25 mouse cellular contexts compared by ENCODE assay signal in the genomic region with DNA sequence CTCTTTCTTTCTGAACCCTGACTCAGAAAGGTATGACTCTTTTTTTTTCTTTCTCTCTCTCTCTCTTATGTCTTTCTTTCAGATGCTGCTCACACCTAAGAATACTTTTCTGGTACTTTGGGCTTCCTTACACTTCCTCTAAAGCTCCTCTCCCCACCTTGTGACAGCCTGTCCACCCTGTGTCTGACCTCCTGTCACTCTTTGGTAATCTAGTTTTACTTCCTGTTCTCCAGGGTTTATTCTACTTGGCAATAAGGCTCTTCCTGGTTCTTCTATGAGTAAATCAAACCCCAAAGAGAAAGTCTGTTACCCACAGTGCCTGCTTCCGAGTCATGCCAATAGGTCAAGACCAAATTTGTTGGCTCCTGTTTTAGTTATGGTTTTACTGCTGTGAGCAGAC. TPM values are rescaled to one million over a fixed set of nuclear protein-coding genes. Genes with fewer than 3 reads are reported as not detected.
DNase-seq lines count a peak whose midpoint lies in the region; ATAC-seq and TF ChIP-seq lines count a peak whose summit lies in the region.
"Had no signal": no experiment of that assay in that cellular context is flagged by ENCODE, and none has a peak within 500 bp of the region (broad histone marks: within the 10 kb centered on the region; RNA-seq: fewer than 3 reads in every experiment).

No protein-coding gene starts in this region.

- ATAC-seq in granulocyte monocyte progenitor cell, adult 5-6 weeks (replicated peaks; ENCODE audit: poor library complexity, severe bottlenecking), result peak; percentile 83
- ATAC-seq in monocyte, adult 5-6 weeks (replicated peaks; ENCODE audit: insufficient number of reproducible peaks, low FRiP score, low TSS enrichment, poor library complexity, severe bottlenecking), result peak; percentile 87
- ATAC-seq in erythroid progenitor cell, adult 5-6 weeks (replicated peaks; ENCODE audit: low FRiP score, poor library complexity, severe bottlenecking), result no peak
- ATAC-seq: activated CD4-positive, CD25-positive, alpha-beta regulatory T cell, adult 4 months; forebrain, embryonic 14.5 days; hindbrain, embryonic 16.5 days; inflammation-experienced regulatory T-cells, adult 6 months; Patski had no signal

- no peaks in the 10 kb centered on the region; the same call in 1 of the 2 replicates for H3K4me1 ChIP-seq in heart, adult 2 months (ENCODE audit: control insufficient read depth, insufficient read depth, low read length)
- H3K4me1 ChIP-seq: forebrain, embryonic 10.5 days; heart, embryonic 10.5 days; hindbrain, embryonic 12.5 days had no signal

- H3K36me3 ChIP-seq in heart, adult 2 months (ENCODE audit: control insufficient read depth, insufficient read depth, low read length), result no peaks in the 10 kb centered on the region
- H3K36me3 ChIP-seq: embryonic facial prominence, embryonic 10.5 days; forebrain, embryonic 10.5 days; heart, embryonic 10.5 days; hindbrain, embryonic 12.5 days had no signal

- no peak for TF ChIP-seq POLR2A in heart, adult 2 months (IDR thresholded peaks at IDR 0.05; ENCODE audit: insufficient read depth, low read depth, low read length)

- H3K79me2 ChIP-seq in heart, adult 2 months (replicated peaks; ENCODE audit: control insufficient read depth, insufficient read depth, low read length), result no peaks in the 10 kb centered on the region

- no peak for TF ChIP-seq EP300 in heart, adult 2 months (IDR thresholded peaks at IDR 0.05; ENCODE audit: insufficient read depth, low read depth, low read length)

- no peak for TF ChIP-seq CTCF in heart, adult 2 months (IDR thresholded peaks at IDR 0.05)

- 68% methylated on average over 1 of the region's 1 CpGs for WGBS in heart, adult 2 months

- no peak overlapping the region for H3K4me3 ChIP-seq in heart, adult 2 months
- H3K4me3 ChIP-seq: embryonic facial prominence, embryonic 10.5 days; forebrain, embryonic 10.5 days; gastrocnemius, adult 2 months; heart, embryonic 10.5 days; hindbrain, embryonic 12.5 days had no signal

- no peak overlapping the region for H3K27ac ChIP-seq in heart, adult 2 months
- H3K27ac ChIP-seq: embryonic facial prominence, embryonic 10.5 days; forebrain, embryonic 10.5 days; gastrocnemius, adult 2 months; heart, embryonic 10.5 days; hindbrain, embryonic 12.5 days had no signal

- H3K9ac ChIP-seq in heart, adult 2 months (ENCODE audit: low read depth, low read length), result no peak overlapping the region
- H3K9ac ChIP-seq: hindbrain, embryonic 12.5 days had no signal

- intact Hi-C loops in heart, adult 2 months (cut with DNase I), result no loop called here

- DNase-seq in 416B (ENCODE audit: low read depth), result peak; percentile 39
- peak; percentile 24 for DNase-seq in A20 (ENCODE audit: low read depth, low spot score)
- no peak for DNase-seq in kidney, postnatal 10 days
- DNase-seq in heart, adult 2 months, result no peak
- DNase-seq: adrenal gland, adult 2 months; adrenal gland, postnatal 25 days; cerebellum, adult 8-10 months; cerebellum, postnatal 25 days; gastrocnemius, adult 2 months; gastrocnemius, postnatal 25 days; heart, adult 11 months; heart, postnatal 10 days; heart, postnatal 4 days had no signal

- H3K27me3 ChIP-seq in heart, adult 2 months (ENCODE audit: control insufficient read depth, insufficient read depth, low read length), result no peaks in the 10 kb centered on the region
- H3K27me3 ChIP-seq: hindbrain, embryonic 12.5 days; Patski had no signal

RNA-seq across cellular contexts. Expression of gene Tmsb10, which starts 25.6 kb away (rescaled TPM):
- total RNA-seq in granulocyte monocyte progenitor cell, adult 5-6 weeks (2014; fragmentation: Nextera tagmentation), result 601 and 668 TPM in 2 replicates
- 357 and 410 TPM in 2 replicates for total RNA-seq in granulocyte monocyte progenitor cell, adult 5-6 weeks (2017)
- total RNA-seq in monocyte, adult 5-6 weeks (2017), result 1,040 to 2,074 TPM (median 1,179 TPM) in 3 replicates
- 283 and 289 TPM in 2 replicates for total RNA-seq in erythroid progenitor cell, adult 5-6 weeks (2015; ENCODE audit: low replicate concordance)
- 141 and 146 TPM in 2 replicates for total RNA-seq in erythroid progenitor cell, adult 5-6 weeks (2017; ENCODE audit: low replicate concordance)
- 10 to 100 TPM; 73.8 to 96.5 TPM for total RNA-seq in heart, adult 2 months (2021)
- polyA plus RNA-seq in heart, adult 2 months (2012; rRNA removed), result 29.8 and 36.4 TPM in 2 replicates

RNA-seq across cellular contexts. Expression of gene Kcmf1, which starts 33.2 kb away (rescaled TPM):
- total RNA-seq in granulocyte monocyte progenitor cell, adult 5-6 weeks (2014; fragmentation: Nextera tagmentation), result 46.3 TPM in 2 replicates
- total RNA-seq in granulocyte monocyte progenitor cell, adult 5-6 weeks (2017), result 101 and 122 TPM in 2 replicates
- total RNA-seq in monocyte, adult 5-6 weeks (2017), result 114 to 128 TPM (median 115 TPM) in 3 replicates
- total RNA-seq in erythroid progenitor cell, adult 5-6 weeks (2015; ENCODE audit: low replicate concordance), result 71.3 and 116 TPM in 2 replicates
- total RNA-seq in erythroid progenitor cell, adult 5-6 weeks (2017; ENCODE audit: low replicate concordance), result 67.9 and 107 TPM in 2 replicates
- total RNA-seq in heart, adult 2 months (2021), result 100 to 1,000 TPM in 1 of 2 experiments, 10 to 100 TPM in 1; 95.7 to 107 TPM
- 114 and 185 TPM in 2 replicates for polyA plus RNA-seq in heart, adult 2 months (2012; rRNA removed)

Comparison
In these comparisons a context has a peak if more than half of its experiments do, and no peak if none do; other contexts are left out.
1. DNase-seq: peak in 416B (single experiment) and A20 (single experiment); none in kidney, postnatal 10 days (single experiment) and heart, adult 2 months (0 of 2).